Mouse (Mus musculus): Measurements from ENCODE around the gene Tcf7l1. TPM values are rescaled to one million over a fixed set of nuclear protein-coding genes. Genes with fewer than 3 reads are reported as not detected.

Tcf7l1 gene
- polyA plus RNA-seq, 1 experiment from 2014 or later, result 17.5 TPM

DNA sequence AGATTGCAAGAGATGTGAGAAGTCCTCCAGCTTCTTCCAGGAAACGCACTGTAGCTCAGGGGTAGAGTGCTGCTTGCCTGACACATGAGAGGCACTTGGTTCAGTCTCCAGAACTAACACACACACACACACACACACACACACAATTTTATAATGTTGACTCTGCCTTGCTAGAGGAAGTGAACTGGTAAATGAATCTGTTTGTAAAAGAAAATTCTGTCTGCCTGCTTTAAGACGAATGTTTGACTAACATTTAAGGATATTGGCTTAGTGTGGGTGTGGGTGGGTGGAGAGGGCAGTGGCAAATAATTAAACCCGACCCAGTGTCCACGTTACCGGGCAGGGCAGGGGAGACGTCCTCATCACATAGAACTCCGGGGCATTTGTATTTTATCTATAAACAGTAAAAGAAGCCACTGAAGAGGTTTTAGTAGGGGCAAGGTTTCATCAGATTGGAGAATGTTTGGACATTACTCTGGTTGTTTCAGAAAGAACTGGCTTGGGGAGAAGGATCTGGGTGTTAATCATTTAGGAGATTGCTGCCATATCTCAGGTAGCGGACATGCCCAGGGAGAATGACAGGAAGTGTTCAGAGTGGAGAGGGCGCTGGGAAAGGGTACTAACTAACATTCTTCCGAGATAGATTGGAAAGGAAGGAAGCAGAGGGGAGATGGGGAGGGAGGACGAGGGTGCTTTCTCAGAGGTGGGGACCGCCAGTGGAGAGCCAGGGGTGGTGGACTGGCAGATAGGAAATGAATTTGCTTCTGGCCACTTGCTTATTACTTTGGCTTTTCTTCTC, 169.1 kb downstream of the Tcf7l1 start:
- Histone ChIP-seq H3K27ac (ENCODE audit: low read length) (peak overlapping the region; percentile 58), H3K36me3 (ENCODE audit: insufficient read depth, low read length) (no peaks in the 10 kb centered on the region), H3K4me1 (ENCODE audit: insufficient read depth, low read depth, low read length) (peaks cover 17% of the 10 kb centered on the region), H3K9me3 (ENCODE audit: low read length) (no peaks in the 10 kb centered on the region), H3K4me2 (replicated peaks; ENCODE audit: low read depth, low read length) (peak overlapping the region; percentile 15; the same call in 1 of the 2 replicates), H3K27me3 (replicated peaks; ENCODE audit: insufficient read depth, low read length) (no peaks in the 10 kb centered on the region), H3K9ac (replicated peaks; ENCODE audit: low read depth) (no peak overlapping the region), H3K4me3 (ENCODE audit: low read depth, low read length) (no peak overlapping the region)
- DNase-seq (ENCODE audit: low spot score) (peak; percentile 89), ATAC-seq (peak; percentile 76)
- TF ChIP-seq CTCF (IDR thresholded peaks at IDR 0.05) (no peak), EP300 (IDR thresholded peaks at IDR 0.05) (peak; percentile 72)
- WGBS, result 22% methylated on average over 12 of the region's 12 CpGs

DNA sequence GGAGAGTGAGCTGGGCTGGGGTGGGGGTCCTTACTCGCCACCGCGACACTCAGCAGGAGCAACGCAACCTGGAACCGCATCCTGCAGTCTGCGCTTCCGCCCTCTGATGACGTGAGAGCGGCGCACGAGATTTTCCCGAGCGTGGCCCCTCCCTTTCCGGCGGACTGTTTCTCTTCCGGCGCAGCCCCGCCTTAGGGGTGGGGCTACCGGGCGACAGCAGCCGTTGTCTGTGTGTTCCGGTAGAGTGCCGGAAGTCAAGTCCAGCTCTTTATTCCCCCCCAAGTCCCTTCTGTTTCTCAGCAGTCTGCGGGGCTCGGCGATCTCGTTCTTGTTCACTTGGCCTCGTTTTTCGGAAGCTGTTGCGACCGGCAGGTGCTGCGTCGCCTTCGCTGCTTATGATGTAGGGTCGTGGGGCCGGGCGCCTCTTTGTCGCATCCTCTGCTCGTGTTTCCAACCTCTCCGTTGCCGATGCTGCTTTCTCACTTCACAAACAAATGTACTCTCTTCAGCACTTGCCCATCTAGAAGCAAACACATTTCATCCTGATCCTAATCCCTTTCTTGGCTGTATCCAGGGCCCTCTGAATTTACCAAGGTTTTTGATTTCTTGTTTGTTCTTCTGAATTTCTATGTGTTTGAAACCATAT, 172.3 kb downstream of the Tcf7l1 start, which contains the start of gene Tgoln1:
Gene Tgoln1 (minus strand): TSS at position 358 of the 646 bp plus-strand sequence.
- peak within 1 kb of the TSS; percentile 97 for H3K27ac ChIP-seq (ENCODE audit: low read length)
- DNase-seq (ENCODE audit: low spot score) (peak; percentile 98), ATAC-seq (peak; percentile 91)
- TF ChIP-seq CTCF (IDR thresholded peaks at IDR 0.05) (no peak), EP300 (IDR thresholded peaks at IDR 0.05) (peak; percentile 35; the same call in 1 of the 2 replicates)
- peak within 1 kb of the TSS; percentile 83 for H3K4me3 ChIP-seq (ENCODE audit: low read depth, low read length)
- 1% methylated on average over 30 of the region's 41 CpGs for WGBS
- peaks cover 10% of the 10 kb centered on the region; the same call in 1 of the 2 replicates for H3K36me3 ChIP-seq (ENCODE audit: insufficient read depth, low read length)
- H3K9ac ChIP-seq (replicated peaks; ENCODE audit: low read depth), result peak within 1 kb of the TSS; percentile 82
- no peaks in the 10 kb centered on the region for H3K9me3 ChIP-seq (ENCODE audit: low read length)
- H3K4me2 ChIP-seq (replicated peaks; ENCODE audit: low read depth, low read length), result peak within 1 kb of the TSS; percentile 87
- H3K4me1 ChIP-seq (ENCODE audit: insufficient read depth, low read depth, low read length), result peaks cover 21% of the 10 kb centered on the region
- H3K27me3 ChIP-seq (replicated peaks; ENCODE audit: insufficient read depth, low read length), result no peaks in the 10 kb centered on the region

DNA sequence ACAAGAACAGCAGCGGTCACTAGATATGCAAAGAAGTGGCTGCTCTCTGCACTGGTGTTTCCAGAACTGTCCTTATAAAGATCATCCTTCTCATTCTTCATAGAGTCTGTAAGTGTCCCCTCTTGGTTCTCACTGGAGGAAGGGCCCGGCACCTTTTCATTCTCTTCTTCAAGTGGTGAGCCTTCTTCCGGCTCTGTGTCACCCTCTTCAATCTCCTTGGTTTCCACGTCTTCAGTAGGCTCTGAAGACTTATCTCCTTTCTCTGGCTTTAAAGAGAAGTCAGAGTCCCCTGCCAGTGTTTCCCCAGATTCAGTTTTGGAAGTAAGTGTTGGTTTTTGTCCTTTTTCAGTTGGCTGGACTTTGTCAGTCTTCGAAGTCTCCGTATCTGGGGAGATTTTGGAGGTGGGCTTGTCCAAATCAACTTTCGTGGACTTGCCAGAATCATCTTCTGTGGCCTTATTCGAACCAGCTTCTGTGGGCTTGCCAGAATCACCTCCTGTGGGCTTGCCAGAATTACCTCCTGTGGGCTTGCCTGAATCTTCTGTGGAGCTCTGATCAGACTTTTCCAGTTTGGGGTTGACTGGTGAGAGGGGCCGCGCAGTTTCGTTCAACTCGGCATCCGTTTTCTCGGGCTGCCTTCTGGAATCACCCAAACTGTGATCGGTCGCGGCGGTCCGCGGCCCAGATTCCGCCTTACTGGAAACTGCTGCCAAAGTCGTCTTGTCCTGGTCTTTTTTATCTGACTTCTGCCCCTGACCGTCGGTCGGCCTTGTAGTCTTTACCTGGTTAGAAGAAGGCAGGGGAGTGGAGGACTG, 173.3 kb downstream of the Tcf7l1 start:
- Histone ChIP-seq H3K4me1 (ENCODE audit: insufficient read depth, low read depth, low read length) (peaks cover 21% of the 10 kb centered on the region), H3K27ac (ENCODE audit: low read length) (peak overlapping the region; percentile 54), H3K27me3 (replicated peaks; ENCODE audit: insufficient read depth, low read length) (no peaks in the 10 kb centered on the region), H3K9me3 (ENCODE audit: low read length) (no peaks in the 10 kb centered on the region), H3K36me3 (ENCODE audit: insufficient read depth, low read length) (peaks cover 20% of the 10 kb centered on the region; the same call in 1 of the 2 replicates), H3K4me2 (replicated peaks; ENCODE audit: low read depth, low read length) (peak overlapping the region; percentile 87), H3K9ac (replicated peaks; ENCODE audit: low read depth) (peak overlapping the region; percentile 82), H3K4me3 (ENCODE audit: low read depth, low read length) (peak overlapping the region; percentile 83)
- TF ChIP-seq EP300 (IDR thresholded peaks at IDR 0.05), result no peak
- no peak for TF ChIP-seq CTCF (IDR thresholded peaks at IDR 0.05)
- no peak for ATAC-seq
- DNase-seq (ENCODE audit: low spot score), result no peak
- whole genome bisulfite sequencing, result 17% methylated on average over 25 of the region's 25 CpGs

DNA sequence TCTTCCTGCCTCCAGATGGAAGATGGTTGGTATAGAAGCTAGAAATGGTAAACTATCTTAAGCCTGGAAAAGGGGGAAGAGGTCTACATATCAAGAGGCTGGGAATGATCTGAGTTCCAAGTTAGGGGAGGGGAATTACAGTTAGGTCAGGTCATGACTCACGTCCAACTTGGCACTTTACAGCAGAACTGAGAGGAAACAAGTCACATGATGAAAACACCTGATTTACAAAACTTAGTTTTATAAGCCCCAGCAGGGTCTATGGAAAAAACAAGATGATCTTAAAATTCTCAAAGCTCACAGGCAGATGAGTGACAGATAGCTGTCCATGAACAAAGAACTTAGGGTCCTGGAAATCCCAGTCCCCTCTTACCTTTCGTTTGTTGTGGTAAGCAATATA, 173.9 kb downstream of the Tcf7l1 start:
- Histone ChIP-seq H3K27ac (ENCODE audit: low read length) (no peak overlapping the region), H3K9me3 (ENCODE audit: low read length) (no peaks in the 10 kb centered on the region), H3K4me2 (replicated peaks; ENCODE audit: low read depth, low read length) (peak overlapping the region; percentile 87), H3K9ac (replicated peaks; ENCODE audit: low read depth) (peak overlapping the region; percentile 82), H3K27me3 (replicated peaks; ENCODE audit: insufficient read depth, low read length) (no peaks in the 10 kb centered on the region), H3K36me3 (ENCODE audit: insufficient read depth, low read length) (peaks cover 23% of the 10 kb centered on the region; the same call in 1 of the 2 replicates), H3K4me3 (ENCODE audit: low read depth, low read length) (peak overlapping the region; percentile 83), H3K4me1 (ENCODE audit: insufficient read depth, low read depth, low read length) (peaks cover 21% of the 10 kb centered on the region)
- ATAC-seq, result no peak
- TF ChIP-seq EP300 (IDR thresholded peaks at IDR 0.05) (no peak), CTCF (IDR thresholded peaks at IDR 0.05) (no peak)
- no peak for DNase-seq (ENCODE audit: low spot score)
- 34% methylated on average over 2 of the region's 2 CpGs for WGBS

DNA sequence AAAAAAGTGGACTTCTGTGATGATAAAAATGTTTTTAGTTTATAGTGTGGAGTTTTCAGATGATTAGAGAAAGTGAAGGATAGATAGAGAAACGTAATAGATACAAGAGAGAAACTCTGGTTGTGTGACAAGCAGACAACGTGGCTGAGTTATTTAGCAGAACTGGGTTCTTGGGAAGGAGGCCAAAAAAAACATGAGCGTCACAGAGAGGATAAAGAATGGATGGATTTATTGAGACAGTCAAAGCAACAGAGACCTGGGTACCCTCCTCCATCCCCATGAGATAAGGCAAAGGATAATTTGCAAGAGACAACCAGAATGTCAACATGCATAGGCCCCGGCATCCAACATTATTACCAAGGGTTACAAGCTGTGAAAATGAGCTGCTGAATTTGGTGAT, 178.8 kb downstream of the Tcf7l1 start:
- Histone ChIP-seq H3K4me3 (ENCODE audit: low read depth, low read length) (no peak overlapping the region), H3K27ac (ENCODE audit: low read length) (no peak overlapping the region), H3K27me3 (replicated peaks; ENCODE audit: insufficient read depth, low read length) (no peaks in the 10 kb centered on the region), H3K9ac (replicated peaks; ENCODE audit: low read depth) (no peak overlapping the region), H3K4me1 (ENCODE audit: insufficient read depth, low read depth, low read length) (peaks cover 7% of the 10 kb centered on the region; the same call in 1 of the 2 replicates), H3K36me3 (ENCODE audit: insufficient read depth, low read length) (peaks cover 50% of the 10 kb centered on the region), H3K4me2 (replicated peaks; ENCODE audit: low read depth, low read length) (no peak overlapping the region), H3K9me3 (ENCODE audit: low read length) (no peaks in the 10 kb centered on the region)
- DNase-seq (ENCODE audit: low spot score), result no peak
- no peak for TF ChIP-seq CTCF (IDR thresholded peaks at IDR 0.05)
- no peak for TF ChIP-seq EP300 (IDR thresholded peaks at IDR 0.05)
- WGBS, result 56% methylated on average over 4 of the region's 4 CpGs
- ATAC-seq, result no peak
